ENCODE assay signal across 22 mouse cellular contexts in genomic region chr6:147753828-147754227, GRCm38 (mm10).
DNase-seq lines count a peak whose midpoint lies in the region; ATAC-seq lines count a peak whose summit lies in the region.
"Had no signal": no experiment of that assay in that cellular context is flagged by ENCODE, and none has a peak within 500 bp of the region (broad histone marks: within the 10 kb centered on the region; RNA-seq: fewer than 3 reads in every experiment).

No protein-coding gene starts in this region.

- DNase-seq in kidney, adult 9 months = no peak
- no peak for DNase-seq in kidney, postnatal 10 days
- DNase-seq in kidney, postnatal 14 days = peak; percentile 8
- DNase-seq in kidney, adult 11 months = no peak
- DNase-seq: adrenal gland, adult 2 months; adrenal gland, postnatal 10 days; adrenal gland, postnatal 25 days; cerebellum, adult 11 months; cerebellum, adult 18-20 months; cerebellum, adult 8-10 months; cerebellum, adult 9-11 months; cerebellum, postnatal 14 days; cerebellum, postnatal 36 days; embryo, embryonic 11 days had no signal

- H3K4me3 ChIP-seq in kidney, embryonic 14.5 days (ENCODE audit: low read length) = no peak overlapping the region
- no peak overlapping the region for H3K4me3 ChIP-seq in kidney, embryonic 16.5 days (ENCODE audit: low read length)
- H3K4me3 ChIP-seq: embryonic facial prominence, embryonic 13.5 days; embryonic facial prominence, embryonic 15.5 days; erythroblast, embryonic 14.5 days; forebrain, embryonic 10.5 days; forebrain, embryonic 12.5 days had no signal

- no peaks in the 10 kb centered on the region for H3K36me3 ChIP-seq in kidney, embryonic 14.5 days (ENCODE audit: control insufficient read depth, insufficient read depth, low read length)
- no peaks in the 10 kb centered on the region for H3K36me3 ChIP-seq in kidney, embryonic 16.5 days (ENCODE audit: insufficient read depth, low read length)
- H3K36me3 ChIP-seq: embryonic facial prominence, embryonic 13.5 days; embryonic facial prominence, embryonic 15.5 days; forebrain, embryonic 10.5 days; forebrain, embryonic 12.5 days had no signal

- H3K27ac ChIP-seq in kidney, embryonic 14.5 days (ENCODE audit: low read depth, low read length) = no peak overlapping the region
- H3K27ac ChIP-seq in kidney, embryonic 16.5 days (ENCODE audit: low read length) = no peak overlapping the region
- H3K27ac ChIP-seq: embryonic facial prominence, embryonic 13.5 days; embryonic facial prominence, embryonic 15.5 days; forebrain, embryonic 10.5 days; forebrain, embryonic 12.5 days had no signal

- H3K4me1 ChIP-seq in kidney, embryonic 14.5 days (ENCODE audit: control insufficient read depth, insufficient read depth, low read length) = no peaks in the 10 kb centered on the region
- no peaks in the 10 kb centered on the region for H3K4me1 ChIP-seq in kidney, embryonic 16.5 days (ENCODE audit: insufficient read depth, low read length)
- H3K4me1 ChIP-seq: forebrain, embryonic 10.5 days; forebrain, embryonic 12.5 days had no signal

- peak; percentile 68; the same call in 1 of the 2 replicates for ATAC-seq in kidney, embryonic 14.5 days (ENCODE audit: low FRiP score, low TSS enrichment)
- ATAC-seq in kidney, embryonic 16.5 days (ENCODE audit: low FRiP score, low TSS enrichment) = peak; percentile 70; the same call in 1 of the 2 replicates
- ATAC-seq: forebrain, embryonic 14.5 days had no signal

- no peaks in the 10 kb centered on the region for H3K9me3 ChIP-seq in kidney, embryonic 14.5 days (ENCODE audit: control insufficient read depth, low read length)
- H3K9me3 ChIP-seq in kidney, embryonic 16.5 days (ENCODE audit: low read length) = no peaks in the 10 kb centered on the region
- H3K9me3 ChIP-seq: embryonic facial prominence, embryonic 13.5 days; embryonic facial prominence, embryonic 15.5 days; forebrain, embryonic 10.5 days; forebrain, embryonic 12.5 days had no signal

- no peaks in the 10 kb centered on the region for H3K27me3 ChIP-seq in kidney, embryonic 14.5 days (ENCODE audit: control insufficient read depth, insufficient read depth, low read length)
- H3K27me3 ChIP-seq in kidney, embryonic 16.5 days (ENCODE audit: insufficient read depth, low read length) = no peaks in the 10 kb centered on the region
- H3K27me3 ChIP-seq: embryonic facial prominence, embryonic 15.5 days; forebrain, embryonic 12.5 days had no signal

- H3K9ac ChIP-seq in kidney, embryonic 14.5 days (ENCODE audit: low read depth, low read length) = no peak overlapping the region
- H3K9ac ChIP-seq in kidney, embryonic 16.5 days (replicated peaks; ENCODE audit: low read length) = no peak overlapping the region
- H3K9ac ChIP-seq: embryonic facial prominence, embryonic 13.5 days; embryonic facial prominence, embryonic 15.5 days; forebrain, embryonic 12.5 days had no signal

- H3K4me2 ChIP-seq in kidney, embryonic 14.5 days (replicated peaks; ENCODE audit: low read depth, low read length) = no peak overlapping the region
- H3K4me2 ChIP-seq in kidney, embryonic 16.5 days (replicated peaks; ENCODE audit: low read depth, low read length) = no peak overlapping the region
- H3K4me2 ChIP-seq: embryonic facial prominence, embryonic 13.5 days; embryonic facial prominence, embryonic 15.5 days; forebrain, embryonic 12.5 days had no signal

- WGBS in kidney, embryonic 14.5 days = 31% methylated on average over 2 of the region's 2 CpGs
- 40% methylated on average over 2 of the region's 2 CpGs for WGBS in kidney, embryonic 16.5 days
